Mouse (Mus musculus) ES-CJ7 (cell line): ENCODE measurements around the gene Fut4.
A peak's percentile ranks its signal among the peaks of the same experiment; 100 is the strongest.

Experiments
- DNase-seq: peaks from one replicate; pipeline ENCODE4 v3.0.0; 2011; ENCODE audit warnings: low read depth, low spot score

Fut4 gene

DNA sequence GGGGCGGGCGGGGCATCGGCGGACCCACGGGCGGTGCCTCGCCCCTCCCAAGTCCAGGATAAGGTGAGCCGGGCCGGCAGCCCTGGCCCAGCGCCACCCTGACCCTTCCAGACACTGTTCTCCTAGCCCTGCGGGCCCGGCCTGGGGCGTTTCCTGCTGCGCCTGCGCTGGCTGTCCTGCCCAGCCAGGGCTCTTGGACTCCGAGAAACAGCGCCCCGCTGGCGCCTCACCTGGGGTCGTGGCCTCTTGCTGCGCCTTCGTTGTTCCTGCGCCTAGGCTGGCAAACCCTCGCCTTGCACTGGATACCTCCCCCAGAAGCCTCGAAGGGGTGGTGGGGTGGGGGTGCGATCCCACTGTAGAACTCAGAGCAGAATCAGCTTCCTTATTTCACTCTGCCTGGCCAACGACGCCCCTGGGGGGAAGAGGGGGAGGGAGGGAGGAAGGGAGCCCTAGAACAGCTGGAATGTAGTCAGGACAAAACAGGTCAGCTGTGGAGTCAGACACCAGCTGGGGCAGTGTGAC is at the start of gene Fut4:
Gene Fut4 (minus strand): TSS at position 393 of the 522 bp plus-strand sequence.
- peak; percentile 15 for DNase-seq

DNA sequence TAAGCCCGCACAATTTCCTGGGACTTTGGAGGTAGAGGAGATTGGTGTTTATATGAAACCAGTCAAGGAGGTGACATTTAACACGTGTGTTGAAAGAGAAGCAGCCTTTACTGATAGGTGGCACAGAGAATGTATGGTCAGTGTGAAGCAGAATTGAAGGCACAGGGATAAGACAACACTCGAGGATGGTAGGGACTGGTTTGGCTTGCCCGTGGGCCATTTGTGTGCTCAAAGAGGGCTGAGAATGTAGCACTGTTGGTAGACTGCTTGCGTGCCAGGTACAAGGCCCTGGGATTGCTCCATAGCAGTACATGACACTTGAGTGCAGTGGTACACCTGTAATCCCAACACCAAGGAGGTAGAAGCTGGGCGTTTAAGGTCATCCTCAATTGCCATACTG is 35.2 kb upstream of the Fut4 start:
- no peak for DNase-seq

DNA sequence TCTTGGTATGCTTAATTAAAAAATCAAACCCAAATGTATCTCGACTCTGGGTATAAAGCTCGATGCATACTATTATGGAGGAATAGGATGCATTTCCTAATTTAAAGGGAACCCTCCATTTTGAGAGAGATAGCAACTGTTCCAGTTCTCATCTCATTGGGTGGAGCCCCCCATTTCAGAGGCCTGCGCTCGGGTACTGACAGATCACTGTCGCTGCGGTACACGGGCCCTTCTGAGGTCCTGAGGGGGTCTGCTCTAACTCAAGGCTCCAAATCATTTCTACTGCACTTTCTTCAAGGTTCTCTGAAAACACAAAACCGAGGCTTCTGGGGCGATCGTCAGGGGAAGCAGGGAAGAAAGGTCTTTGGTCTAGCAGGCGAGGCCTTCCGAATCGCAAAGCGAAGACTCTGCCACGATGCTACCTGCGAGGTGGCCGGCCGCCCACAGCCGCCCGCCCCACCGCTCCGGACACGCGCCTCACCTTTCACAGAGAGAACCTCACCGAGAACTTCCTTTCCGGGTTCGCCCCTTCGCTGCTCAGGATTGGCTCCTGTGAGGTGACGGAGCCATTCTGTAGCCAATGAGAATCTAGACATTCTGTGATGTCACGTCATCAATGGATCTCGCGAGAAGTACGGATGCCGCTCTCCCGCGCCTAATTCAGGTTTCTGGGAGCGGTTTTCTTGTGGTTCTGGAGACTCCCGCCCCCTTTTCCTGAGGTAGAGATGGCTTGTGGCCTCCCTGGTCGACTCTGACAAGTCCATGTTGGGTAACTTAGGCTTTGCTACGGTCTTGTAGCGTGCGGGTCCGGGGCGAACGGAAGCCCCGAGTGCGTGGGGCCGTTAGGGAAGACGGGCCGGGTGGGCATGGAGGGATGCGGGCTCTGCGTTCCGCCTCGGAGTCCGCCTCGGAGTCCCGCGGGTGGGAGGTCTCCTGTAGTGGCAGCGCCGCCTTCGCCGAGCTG is 32.1 kb upstream of the Fut4 start, which contains the start of the genes Mre11a and Ankrd49:
Gene Mre11a (plus strand): TSS at position 616 of the 964 bp plus-strand sequence.
Gene Ankrd49 (minus strand): TSS at position 818 of the 964 bp plus-strand sequence.
- peak; percentile 98 for DNase-seq

DNA sequence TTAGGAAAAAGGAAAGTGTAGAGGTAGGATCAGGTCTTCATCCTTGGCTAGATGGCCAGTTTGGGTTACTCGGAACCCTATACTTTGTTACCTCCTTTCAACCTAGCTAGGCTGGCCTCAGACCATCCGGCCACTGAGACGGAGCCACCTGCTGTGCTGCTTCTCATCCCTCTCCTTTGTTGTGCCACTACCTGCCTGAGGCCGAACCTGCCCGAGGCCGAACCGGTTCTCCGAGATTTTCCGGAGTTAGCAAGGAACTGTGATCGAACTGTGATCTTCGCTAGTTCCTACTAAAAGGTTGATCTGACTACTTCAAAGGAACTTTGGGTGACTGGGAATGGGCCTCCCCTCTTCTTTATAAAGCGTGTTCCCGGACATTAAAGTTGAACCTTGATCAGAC is 26.1 kb upstream of the Fut4 start:
- DNase-seq: peak; percentile 39

DNA sequence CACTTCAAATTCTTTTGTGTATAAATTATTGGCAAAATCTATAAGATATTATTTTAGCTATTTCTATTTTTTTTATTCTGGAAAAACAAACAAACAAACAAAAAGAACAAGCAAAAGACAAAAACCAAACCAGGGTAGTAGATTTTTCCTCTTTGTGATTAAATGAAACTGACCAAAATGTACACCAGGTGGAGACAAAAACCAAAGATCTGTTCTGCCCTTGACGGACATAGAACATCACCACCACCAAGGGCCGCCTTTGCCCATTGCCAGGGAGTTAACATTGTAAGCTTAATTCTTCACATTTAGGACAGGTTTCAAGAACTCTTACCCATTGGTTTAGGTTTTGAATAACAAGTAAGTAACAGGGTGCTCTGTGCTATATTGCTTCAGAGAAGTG is 21.6 kb upstream of the Fut4 start:
- peak; percentile 19 for DNase-seq

DNA sequence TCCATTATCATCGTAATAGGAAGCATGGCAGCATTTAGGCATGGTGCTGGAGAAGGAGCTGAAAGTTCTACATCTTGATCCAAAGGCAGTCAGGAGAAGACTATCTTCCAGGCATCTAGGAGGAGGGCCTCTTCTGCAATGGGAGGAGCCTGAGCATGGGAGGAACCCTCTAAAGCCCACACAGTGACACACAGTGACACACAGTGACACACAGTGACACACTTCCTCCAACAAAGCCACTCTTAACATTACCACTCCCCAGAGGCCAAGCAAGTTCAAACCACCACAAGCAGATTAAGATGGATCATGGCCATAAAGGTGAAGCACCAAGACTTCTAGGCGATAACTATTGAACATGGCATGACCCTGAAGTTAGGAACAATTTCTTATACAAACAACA is 19.9 kb upstream of the Fut4 start:
- DNase-seq: no peak

DNA sequence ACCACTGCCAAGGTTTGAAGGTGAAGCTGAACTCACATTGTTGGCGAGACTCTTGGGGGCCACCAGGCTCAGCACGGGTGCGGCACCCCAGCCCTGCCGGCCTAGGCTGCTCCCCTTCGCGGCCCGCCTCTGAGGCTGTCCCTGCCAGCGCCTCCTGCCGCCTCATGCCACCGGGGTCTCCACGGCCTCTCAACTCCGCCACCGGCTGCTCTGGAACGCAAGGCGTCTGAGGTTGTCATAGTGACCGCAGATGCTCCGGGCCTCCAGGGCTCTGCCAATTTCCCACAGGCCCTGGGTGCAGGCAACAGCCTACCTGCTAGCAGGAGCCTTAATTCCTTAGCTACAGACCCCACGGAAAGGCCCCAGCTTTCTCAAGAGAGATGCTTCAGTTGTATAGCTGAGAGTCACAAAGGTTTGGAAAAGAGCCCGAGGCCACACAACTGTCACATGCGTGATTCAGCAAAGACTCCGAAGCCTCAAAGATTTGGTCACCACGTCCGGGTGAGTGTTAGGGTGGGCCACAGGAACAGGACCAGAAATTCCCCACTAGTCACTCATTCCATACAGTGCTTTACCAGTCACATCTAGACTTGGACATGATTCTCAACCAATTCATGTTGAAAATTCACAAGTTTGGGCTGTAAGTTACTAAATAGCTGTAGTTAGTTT is 18.7 kb upstream of the Fut4 start, which contains the start of gene 1700012B09Rik:
Gene 1700012B09Rik (minus strand): TSS at position 228 of the 669 bp plus-strand sequence.
- peak; percentile 20 for DNase-seq

DNA sequence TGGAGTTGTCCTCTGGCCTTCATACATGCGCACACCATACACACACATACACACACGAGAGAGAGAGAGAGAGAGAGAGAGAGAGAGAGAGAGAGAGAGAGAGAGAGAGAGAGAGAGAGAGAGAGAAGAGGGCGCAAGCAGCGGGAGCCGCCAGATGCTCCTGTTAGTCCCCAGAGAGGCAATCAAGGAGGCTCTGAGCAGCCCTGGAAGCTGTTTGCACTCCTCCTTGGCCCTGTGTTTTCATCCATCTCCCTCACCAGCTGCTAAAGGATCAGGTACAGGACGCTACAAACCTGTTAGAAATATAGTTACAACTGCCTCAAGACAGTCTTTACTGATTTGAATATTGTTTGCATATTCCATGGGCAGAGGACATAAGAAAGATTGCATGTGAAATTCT is 17.6 kb upstream of the Fut4 start:
- DNase-seq: no peak

DNA sequence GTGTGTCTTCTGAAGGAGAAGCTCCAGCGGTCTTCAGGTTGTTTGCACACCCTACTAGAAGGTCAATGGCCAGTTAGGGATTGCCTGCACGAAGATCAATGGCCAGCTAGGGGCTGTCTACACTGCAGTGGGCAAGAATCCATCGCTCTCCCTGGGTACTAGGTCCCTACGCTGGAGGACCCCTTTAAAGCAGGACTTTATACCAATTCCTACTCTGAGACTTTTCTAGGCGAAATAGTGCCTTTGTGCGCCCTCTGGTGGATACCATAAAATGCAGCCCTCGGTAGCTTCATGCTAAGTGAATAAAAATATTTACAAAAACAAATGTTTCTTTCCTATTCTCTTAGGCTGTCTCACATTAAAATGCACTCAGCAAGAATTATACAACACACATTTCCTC is 12.6 kb upstream of the Fut4 start:
- peak; percentile 44 for DNase-seq

DNA sequence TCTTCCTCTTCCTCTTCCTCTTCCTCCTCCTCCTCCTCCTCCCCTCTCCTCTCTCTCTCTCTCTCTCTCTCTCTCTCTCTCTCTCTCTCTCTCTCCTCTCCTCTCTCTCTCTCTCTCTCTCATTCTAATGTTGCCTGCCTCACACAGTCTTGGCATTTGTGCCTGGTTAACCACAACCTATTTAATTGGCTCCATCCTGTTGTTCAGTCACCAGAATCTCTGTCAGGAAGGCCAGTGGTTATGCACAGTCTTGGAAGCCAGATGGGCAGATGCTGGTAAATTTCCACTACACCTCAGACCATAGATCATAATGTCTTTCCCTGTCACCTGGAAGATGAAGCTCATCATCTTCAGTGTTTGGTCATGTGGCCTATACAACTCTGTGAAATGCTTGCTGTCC is 7.1 kb upstream of the Fut4 start:
- no peak for DNase-seq

DNA sequence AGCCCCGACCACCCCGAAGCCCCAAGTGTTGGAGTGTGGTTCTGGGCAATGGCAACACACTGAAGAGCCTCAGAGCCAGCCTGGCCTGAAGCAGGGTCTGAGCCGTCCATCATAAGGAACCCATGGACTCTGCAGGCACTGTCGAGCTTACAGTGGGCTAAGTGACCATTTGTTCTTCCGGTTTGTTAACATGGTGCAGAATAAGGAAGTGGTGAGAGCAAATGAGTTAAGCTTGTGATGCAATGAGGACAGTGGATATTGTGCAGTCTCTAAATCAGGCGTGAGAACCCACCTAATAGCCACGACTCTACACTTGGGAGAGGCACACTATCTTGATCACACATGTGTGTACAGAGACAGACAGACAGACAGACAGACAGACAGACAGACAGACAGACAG is 6.4 kb upstream of the Fut4 start:
- DNase-seq: no peak

DNA sequence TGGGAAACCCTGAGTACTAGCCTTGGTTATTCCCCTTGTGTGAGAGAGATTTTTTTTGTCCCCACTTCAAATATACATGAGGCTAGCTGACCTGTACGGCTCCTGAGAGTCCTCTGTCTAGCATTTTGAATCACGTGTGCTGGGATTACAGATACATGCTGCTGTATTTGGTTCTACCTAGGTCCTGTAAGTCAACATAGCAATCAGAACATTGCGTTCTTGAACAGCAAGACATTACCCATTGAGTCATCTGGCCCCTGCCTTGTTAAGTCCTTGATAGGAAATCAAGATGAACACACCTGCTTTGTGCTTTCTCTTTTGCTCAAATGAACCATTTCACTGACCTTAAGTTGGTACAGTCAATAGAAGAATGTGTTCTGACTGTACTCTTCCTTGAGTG is 2.3 kb upstream of the Fut4 start:
- DNase-seq: no peak

DNA sequence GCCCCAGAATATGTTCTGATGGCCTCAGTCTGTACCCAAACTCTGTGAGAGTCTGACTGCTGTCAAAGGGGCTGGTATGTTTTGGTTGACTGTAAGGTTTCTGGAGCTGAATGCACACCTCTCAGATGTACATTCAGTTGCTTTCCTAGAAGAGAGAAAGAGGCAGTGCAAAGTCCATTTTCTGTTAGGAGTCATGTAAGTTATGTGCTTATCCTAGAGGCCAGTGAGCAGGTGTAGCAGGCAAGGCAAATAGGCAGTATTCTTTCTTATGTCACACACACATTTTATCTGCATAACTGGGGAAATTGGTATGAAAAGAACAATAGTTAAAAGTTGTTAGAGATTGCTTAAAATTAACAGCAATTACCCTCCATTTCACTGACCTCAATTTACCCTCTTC is 1.8 kb upstream of the Fut4 start:
- DNase-seq: no peak

DNA sequence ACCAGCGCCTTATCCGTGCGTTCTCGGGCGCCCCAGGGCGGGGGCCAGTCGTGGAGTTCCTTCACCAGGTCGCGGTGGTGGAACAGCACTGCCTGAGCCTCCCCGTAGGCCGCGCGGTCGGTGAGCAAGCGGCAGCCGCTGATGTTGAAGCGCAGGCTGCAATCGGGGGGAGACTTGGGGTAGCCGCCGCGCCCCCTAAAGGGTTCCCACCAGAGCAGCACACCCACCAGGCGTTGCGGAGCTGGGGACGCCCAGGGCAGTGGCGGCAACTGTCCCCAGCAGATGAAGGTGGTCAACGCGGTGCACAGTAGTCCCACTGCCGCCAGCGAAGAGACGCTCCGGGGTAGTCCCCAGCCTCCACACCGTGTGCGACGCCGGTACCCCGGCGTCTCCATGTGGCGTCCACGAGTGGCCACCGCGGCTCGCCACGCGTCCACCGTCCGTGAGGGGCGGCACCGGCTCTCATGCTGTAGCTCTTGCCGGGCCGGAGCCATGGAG is 641 bp downstream of the Fut4 start:
- DNase-seq: no peak

DNA sequence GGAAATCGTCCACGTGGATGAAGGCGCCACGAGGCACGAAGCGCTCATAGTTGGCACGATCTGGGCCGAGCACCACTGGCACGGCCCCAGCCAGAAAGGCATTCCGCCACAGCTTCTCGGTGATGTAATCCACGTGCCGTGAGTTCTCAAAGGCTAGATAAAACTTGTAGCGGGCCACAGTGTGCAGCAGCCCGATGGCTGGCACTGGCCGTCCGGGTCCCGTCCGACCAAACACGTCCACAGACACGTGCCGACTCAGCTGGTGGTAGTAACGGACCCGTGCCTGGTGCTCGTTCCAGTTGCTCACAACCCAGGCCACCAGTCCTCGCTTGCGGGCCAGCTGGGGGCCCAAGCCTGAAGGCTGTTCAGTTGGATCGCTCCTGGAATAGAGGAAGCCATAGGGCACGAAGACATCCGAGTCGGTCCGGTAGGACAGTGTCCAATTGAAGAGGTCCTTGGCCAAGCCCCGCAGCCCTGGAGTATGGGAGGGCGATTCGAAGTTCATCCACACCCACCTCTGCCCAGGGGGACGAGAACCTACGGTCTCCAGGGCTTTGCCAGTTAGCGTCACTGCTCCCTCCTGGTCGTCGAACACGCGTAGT is 1.2 kb downstream of the Fut4 start:
- no peak for DNase-seq

DNA sequence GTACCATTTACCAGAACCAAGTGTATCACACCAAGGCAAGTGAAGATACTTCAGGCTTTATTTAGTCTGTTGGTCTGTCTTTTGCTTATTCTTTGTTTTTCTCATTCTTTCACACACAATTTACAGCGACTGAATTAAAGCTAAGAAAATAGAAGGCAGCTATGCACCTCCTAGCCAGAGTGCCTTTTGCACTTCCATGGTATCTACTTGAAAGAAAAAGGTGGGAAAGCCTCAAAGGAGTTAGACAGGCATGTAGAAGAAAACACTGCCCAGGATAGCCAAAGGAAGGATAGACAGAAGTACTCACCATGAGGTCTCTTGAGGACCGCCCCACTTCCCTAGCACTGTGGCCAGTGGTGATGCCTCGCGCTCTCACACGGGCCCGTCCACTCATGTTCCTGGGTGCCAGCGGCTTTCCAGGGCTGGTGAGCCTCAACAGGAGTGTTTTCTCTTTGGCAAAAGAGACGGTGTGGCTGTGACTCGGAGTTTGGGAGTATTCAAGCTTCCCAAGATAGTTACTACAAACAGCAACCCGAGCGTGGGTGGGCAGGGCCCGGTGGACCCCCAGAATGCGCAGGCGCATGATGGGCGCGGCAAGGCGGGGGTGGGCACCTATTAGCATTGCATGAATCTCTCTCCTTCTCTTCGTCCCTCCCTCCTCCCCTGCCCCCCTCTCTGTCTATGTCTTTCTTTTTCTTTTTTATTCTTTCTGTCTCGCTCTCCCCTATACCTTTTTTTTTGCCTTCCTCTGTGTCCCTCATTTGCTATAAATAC is 11.9 kb downstream of the Fut4 start, which contains the start of gene Piwil4:
Gene Piwil4 (minus strand): TSS at position 583 of the 774 bp plus-strand sequence.
- no peak for DNase-seq

DNA sequence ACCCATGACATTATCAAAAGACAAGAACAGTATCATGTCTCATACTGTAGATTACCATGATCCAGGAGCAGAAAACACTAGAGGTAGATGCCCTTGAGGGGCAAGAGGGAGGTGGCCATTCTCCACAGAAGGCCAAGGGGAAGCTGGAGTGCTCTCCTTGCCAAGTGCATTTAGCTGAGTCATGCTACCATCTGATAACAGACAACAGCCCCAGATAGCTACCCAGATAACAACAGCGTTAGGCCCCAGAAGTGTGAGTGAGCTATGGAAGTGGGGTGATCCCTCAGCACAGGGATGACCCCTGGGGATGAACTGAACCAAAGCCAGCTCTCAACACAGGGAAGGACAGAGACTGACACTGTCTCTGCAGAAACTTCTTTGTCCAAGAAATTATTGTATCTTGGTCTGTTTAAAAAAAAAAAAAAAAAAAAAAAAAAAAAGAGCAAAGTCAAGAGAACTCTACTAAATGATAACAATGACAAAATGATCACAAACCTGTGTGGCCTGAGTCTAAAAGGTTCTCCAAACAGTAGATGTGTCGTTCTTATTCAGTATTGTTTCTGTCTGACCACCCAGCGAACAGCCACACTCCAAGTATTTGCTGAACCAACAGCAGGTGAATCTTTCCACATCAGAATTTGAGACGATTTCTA is 12.6 kb downstream of the Fut4 start:
- DNase-seq: no peak

DNA sequence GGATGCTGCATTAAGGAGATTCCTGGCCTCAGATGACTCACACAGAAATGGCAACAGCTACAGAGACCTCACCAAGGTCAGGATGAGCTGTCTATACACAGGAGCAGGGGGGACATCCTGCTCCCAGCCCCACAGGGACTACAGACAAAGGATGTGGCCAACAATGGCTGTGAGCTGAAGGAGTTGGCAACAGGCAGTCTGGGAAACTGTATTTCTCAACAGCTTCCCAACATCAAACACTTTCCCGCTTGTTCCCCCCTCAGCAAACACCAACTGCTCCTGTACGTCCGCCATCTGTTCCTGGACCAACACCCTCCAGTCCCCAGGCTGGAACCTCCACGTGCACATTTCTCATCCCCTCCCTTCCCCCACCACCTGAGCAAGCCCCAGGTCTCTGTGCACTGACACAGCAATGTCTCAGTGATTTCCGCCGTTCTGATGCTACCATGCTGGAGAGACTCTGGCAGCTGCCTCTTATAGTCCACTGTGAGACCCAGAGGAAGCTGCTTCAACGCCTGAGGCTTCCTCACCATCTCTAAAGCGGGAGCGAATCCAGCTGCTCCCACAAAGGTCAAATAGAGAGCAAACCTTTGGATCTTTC is 21.2 kb downstream of the Fut4 start:
- peak; percentile 37 for DNase-seq

DNA sequence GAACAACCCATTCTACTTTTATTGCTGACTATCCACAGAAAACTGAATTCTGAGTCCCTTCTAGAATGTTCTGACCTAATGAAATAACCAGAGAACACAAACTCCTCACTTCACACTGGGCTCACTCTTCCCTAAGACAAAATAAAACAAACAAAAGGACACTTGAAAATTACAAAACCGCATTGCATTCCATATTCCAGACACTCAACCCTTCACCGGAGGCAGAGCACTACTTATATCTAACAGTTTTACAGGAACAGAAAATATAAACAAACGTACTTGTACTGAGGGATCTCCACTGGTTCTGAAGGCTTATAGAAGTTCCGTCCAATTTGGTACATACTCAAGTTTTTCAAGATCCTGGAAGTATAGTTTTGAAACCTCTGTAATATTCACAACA is 23.8 kb downstream of the Fut4 start:
- DNase-seq: no peak

DNA sequence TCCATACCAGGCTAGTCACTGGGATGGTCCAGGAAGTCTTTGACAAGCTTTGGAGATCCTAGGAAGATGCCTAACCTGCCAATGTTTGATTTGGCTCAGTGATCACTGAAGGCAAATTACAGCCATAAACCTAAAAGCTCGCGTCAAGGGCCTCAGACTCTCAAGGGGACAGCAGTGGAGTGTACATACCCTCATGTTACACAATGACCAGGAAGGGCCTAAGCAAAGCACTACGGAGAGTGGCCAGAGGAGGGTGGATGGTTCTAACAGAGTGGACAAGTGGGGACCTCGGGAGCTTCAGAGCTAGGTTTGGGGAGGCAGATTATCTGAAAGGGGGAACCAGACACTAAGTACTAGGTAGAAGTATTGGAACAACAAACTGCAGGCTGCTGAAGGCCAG is 25.6 kb downstream of the Fut4 start:
- no peak for DNase-seq
